16 mouse cellular contexts compared by ENCODE assay signal in the genomic region with DNA sequence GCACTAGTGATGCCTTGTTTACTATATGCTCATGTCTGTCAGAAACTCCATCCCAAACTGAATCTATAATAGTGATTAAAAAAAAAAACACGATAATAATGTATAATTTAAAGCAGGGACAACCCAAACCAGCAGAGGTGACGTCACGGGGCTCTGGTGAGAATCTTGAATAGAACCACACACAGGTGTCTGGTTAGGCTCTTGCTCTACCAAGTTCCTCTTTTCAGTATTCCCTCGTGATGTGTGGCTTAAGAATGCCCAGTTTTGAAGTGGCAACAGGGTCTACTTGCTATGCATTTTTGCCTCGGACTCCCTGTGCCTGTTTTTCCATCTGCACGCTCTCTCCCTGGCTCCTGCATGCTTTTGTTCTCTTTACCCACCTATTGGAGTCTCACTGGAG.
"Had no signal": no experiment of that assay in that cellular context is flagged by ENCODE, and none has a peak within 500 bp of the region (broad histone marks: within the 10 kb centered on the region; RNA-seq: fewer than 3 reads in every experiment).

No protein-coding gene starts in this region.

- H3K27me3 ChIP-seq: neural tube, embryonic 13.5 days; neural tube, embryonic 15.5 days; stomach, embryonic 15.5 days had no signal

- DNase-seq: retina, postnatal 1 day; right cerebral cortex, adult 18-20 months; right cerebral cortex, postnatal 14 days; right cerebral cortex, postnatal 25 days; right cerebral cortex, postnatal 4 days; spleen, adult 18-20 months; thymus, adult 18-20 months; thymus, adult 2 months; thymus, postnatal 14 days; thymus, postnatal 25 days; thymus, postnatal 36 days; thymus, postnatal 4 days had no signal

- H3K9me3 ChIP-seq: neural tube, embryonic 13.5 days; neural tube, embryonic 15.5 days; stomach, embryonic 15.5 days had no signal

- H3K4me3 ChIP-seq: neural tube, embryonic 13.5 days; neural tube, embryonic 15.5 days; stomach, embryonic 15.5 days had no signal

- H3K27ac ChIP-seq: neural tube, embryonic 13.5 days; neural tube, embryonic 15.5 days; stomach, embryonic 15.5 days; stomach, postnatal 0 days had no signal

- H3K4me1 ChIP-seq: neural tube, embryonic 15.5 days; stomach, embryonic 15.5 days had no signal

- H3K36me3 ChIP-seq: neural tube, embryonic 13.5 days; neural tube, embryonic 15.5 days; stomach, embryonic 15.5 days had no signal

- H3K4me2 ChIP-seq: neural tube, embryonic 13.5 days; neural tube, embryonic 15.5 days; stomach, embryonic 15.5 days had no signal

- H3K9ac ChIP-seq: neural tube, embryonic 13.5 days; neural tube, embryonic 15.5 days; stomach, embryonic 15.5 days had no signal
